18 mouse cellular contexts compared by ENCODE assay signal in genomic region chr9:50421572-50422285, GRCm38 (mm10).
DNase-seq lines count a peak whose midpoint lies in the region; ATAC-seq lines count a peak whose summit lies in the region.
"Had no signal": no experiment of that assay in that cellular context is flagged by ENCODE, and none has a peak within 500 bp of the region (broad histone marks: within the 10 kb centered on the region; RNA-seq: fewer than 3 reads in every experiment).

No protein-coding gene starts in this region.

- 70% methylated on average over 23 of the region's 23 CpGs for WGBS in embryonic facial prominence, embryonic 13.5 days
- WGBS in limb, embryonic 11.5 days, result 62% methylated on average over 23 of the region's 23 CpGs
- 76% methylated on average over 23 of the region's 23 CpGs for WGBS in hindbrain, embryonic 12.5 days

- H3K9ac ChIP-seq in embryonic facial prominence, embryonic 13.5 days, result 0 out of 2 replicates have a peak overlapping the region, but pooled peaks have one; percentile 27
- H3K9ac ChIP-seq in limb, embryonic 11.5 days (ENCODE audit: low read length), result no peak overlapping the region
- H3K9ac ChIP-seq in hindbrain, embryonic 12.5 days, result no peak overlapping the region
- H3K9ac ChIP-seq: embryonic facial prominence, embryonic 12.5 days; forebrain, embryonic 15.5 days; hindbrain, embryonic 15.5 days; neural tube, embryonic 12.5 days had no signal

- no peaks in the 10 kb centered on the region for H3K27me3 ChIP-seq in embryonic facial prominence, embryonic 13.5 days
- H3K27me3 ChIP-seq in limb, embryonic 11.5 days (ENCODE audit: control insufficient read depth, insufficient read depth, low read length), result no peaks in the 10 kb centered on the region
- H3K27me3 ChIP-seq in hindbrain, embryonic 12.5 days, result no peaks in the 10 kb centered on the region
- H3K27me3 ChIP-seq: CH12.LX; embryonic facial prominence, embryonic 12.5 days; forebrain, embryonic 15.5 days; hindbrain, embryonic 15.5 days; neural tube, embryonic 12.5 days had no signal

- H3K36me3 ChIP-seq in embryonic facial prominence, embryonic 13.5 days, result no peaks in the 10 kb centered on the region
- H3K36me3 ChIP-seq in limb, embryonic 11.5 days (ENCODE audit: control insufficient read depth, insufficient read depth, low read length), result no peaks in the 10 kb centered on the region
- no peaks in the 10 kb centered on the region for H3K36me3 ChIP-seq in hindbrain, embryonic 12.5 days
- H3K36me3 ChIP-seq: embryonic facial prominence, embryonic 12.5 days; forebrain, embryonic 15.5 days; hindbrain, embryonic 15.5 days; neural tube, embryonic 12.5 days had no signal

- H3K9me3 ChIP-seq in embryonic facial prominence, embryonic 13.5 days, result no peaks in the 10 kb centered on the region
- H3K9me3 ChIP-seq in limb, embryonic 11.5 days (ENCODE audit: control insufficient read depth, low read length), result no peaks in the 10 kb centered on the region
- H3K9me3 ChIP-seq in hindbrain, embryonic 12.5 days (replicated peaks), result 0 out of 2 replicates have a peak, but pooled peaks cover 4% of the 10 kb centered on the region
- H3K9me3 ChIP-seq: embryonic facial prominence, embryonic 12.5 days; forebrain, embryonic 15.5 days; hindbrain, embryonic 15.5 days; neural tube, embryonic 12.5 days had no signal

- no peak overlapping the region for H3K4me2 ChIP-seq in embryonic facial prominence, embryonic 13.5 days
- H3K4me2 ChIP-seq in limb, embryonic 11.5 days (ENCODE audit: low read depth, severe bottlenecking), result no peak overlapping the region
- H3K4me2 ChIP-seq in hindbrain, embryonic 12.5 days (replicated peaks), result no peak overlapping the region
- H3K4me2 ChIP-seq: embryonic facial prominence, embryonic 12.5 days; forebrain, embryonic 15.5 days; heart, embryonic 11.5 days; hindbrain, embryonic 15.5 days; midbrain, embryonic 11.5 days; neural tube, embryonic 12.5 days had no signal

- H3K4me1 ChIP-seq in embryonic facial prominence, embryonic 13.5 days, result peaks cover 7% of the 10 kb centered on the region; the same call in 1 of the 2 replicates
- no peaks in the 10 kb centered on the region for H3K4me1 ChIP-seq in limb, embryonic 11.5 days (ENCODE audit: control insufficient read depth, insufficient read depth, low read length)
- H3K4me1 ChIP-seq in hindbrain, embryonic 12.5 days, result peaks cover 7% of the 10 kb centered on the region; the same call in 1 of the 2 replicates
- H3K4me1 ChIP-seq: embryonic facial prominence, embryonic 12.5 days; forebrain, embryonic 15.5 days; neural tube, embryonic 12.5 days had no signal

- no peak overlapping the region for H3K27ac ChIP-seq in embryonic facial prominence, embryonic 13.5 days
- H3K27ac ChIP-seq in limb, embryonic 11.5 days (replicated peaks; ENCODE audit: low read depth, low read length), result no peak overlapping the region
- no peak overlapping the region for H3K27ac ChIP-seq in hindbrain, embryonic 12.5 days
- H3K27ac ChIP-seq: embryonic facial prominence, embryonic 12.5 days; forebrain, embryonic 15.5 days; hindbrain, embryonic 15.5 days; neural tube, embryonic 12.5 days had no signal

- no peak overlapping the region for H3K4me3 ChIP-seq in embryonic facial prominence, embryonic 13.5 days
- H3K4me3 ChIP-seq in limb, embryonic 11.5 days (ENCODE audit: low read depth, low read length), result no peak overlapping the region
- H3K4me3 ChIP-seq in hindbrain, embryonic 12.5 days, result no peak overlapping the region
- H3K4me3 ChIP-seq: embryonic facial prominence, embryonic 12.5 days; forebrain, embryonic 15.5 days; hindbrain, embryonic 15.5 days; neural tube, embryonic 12.5 days had no signal

- DNase-seq in cerebellum, postnatal 25 days, result peak; percentile 50 to 68
- DNase-seq in cerebellum, adult 9-11 months, result no peak
- DNase-seq in layer of hippocampus, adult 18-20 months (ENCODE audit: low spot score in 2 of 2), result peak; percentile 50 to 67
- DNase-seq in layer of hippocampus, adult 9-10 months (ENCODE audit: low spot score), result no peak
- peak; percentile 56 for DNase-seq in limb, embryonic 11.5 days (ENCODE audit: low spot score)
- DNase-seq: adrenal gland, postnatal 25 days; heart, postnatal 10 days had no signal

- ATAC-seq in embryonic facial prominence, embryonic 13.5 days (ENCODE audit: insufficient number of reproducible peaks, insufficient read depth, low FRiP score, low TSS enrichment, low read depth), result no peak
- peak; percentile 73; the same call in 1 of the 2 replicates for ATAC-seq in limb, embryonic 11.5 days (ENCODE audit: insufficient number of reproducible peaks, low FRiP score, low TSS enrichment, low read depth)
- no peak for ATAC-seq in hindbrain, embryonic 12.5 days (ENCODE audit: low FRiP score)
- ATAC-seq: forebrain, embryonic 15.5 days; intestine, embryonic 16.5 days; lung, postnatal 0 days had no signal

Comparison
In these comparisons a context has a peak if more than half of its experiments do, and no peak if none do; other contexts are left out.
1. DNase-seq: peak in cerebellum, postnatal 25 days (2 of 2), layer of hippocampus, adult 18-20 months (2 of 2) and limb, embryonic 11.5 days (single experiment); none in cerebellum, adult 9-11 months (single experiment) and layer of hippocampus, adult 9-10 months (single experiment).